Mouse (Mus musculus): ENCODE data around the gene Ubtf. TPM values are rescaled to one million over a fixed set of nuclear protein-coding genes. Genes with fewer than 3 reads are reported as not detected.

The Ubtf gene
- polyA plus RNA-seq, 1 experiment from 2014 or later = 107 TPM

GRCm38 (mm10) chr11:102296491-102297472, 22.8 kb downstream of the Ubtf start, which contains the start of gene Atxn7l3:
Atxn7l3 (minus strand) TSS chr11:102296631.
- ATAC-seq (replicated peaks) = peak; percentile 94
- H3K9me3 ChIP-seq = no peaks in the 10 kb centered on the region
- peak within 1 kb of the TSS; percentile 98 for H3K27ac ChIP-seq (replicated peaks)
- H3K9ac ChIP-seq (replicated peaks) = peak within 1 kb of the TSS; percentile 90
- H3K36me3 ChIP-seq = peaks cover 24% of the 10 kb centered on the region
- peaks cover 28% of the 10 kb centered on the region for H3K4me1 ChIP-seq
- peak within 1 kb of the TSS; percentile 94 for H3K4me3 ChIP-seq
- 1% methylated on average over 76 of the region's 125 CpGs for WGBS
- H3K4me2 ChIP-seq (replicated peaks) = peak within 1 kb of the TSS; percentile 80
- H3K27me3 ChIP-seq = no peaks in the 10 kb centered on the region

- ATAC-seq (replicated peaks) = peak; percentile 36
- WGBS = under 1% methylated on average over 46 of the region's 73 CpGs
- H3K4me2 ChIP-seq (replicated peaks) = peak overlapping the region; percentile 80
These were observed 23.7 kb downstream of the Ubtf start for GRCm38 (mm10) chr11:102295598-102296471.

GRCm38 (mm10) chr11:102294887-102295597, 24.5 kb downstream of the Ubtf start:
- no peaks in the 10 kb centered on the region for H3K9me3 ChIP-seq
- WGBS = 52% methylated on average over 12 of the region's 12 CpGs
- peaks cover 41% of the 10 kb centered on the region for H3K36me3 ChIP-seq
- peak overlapping the region; percentile 94 for H3K4me3 ChIP-seq
- peaks cover 28% of the 10 kb centered on the region for H3K4me1 ChIP-seq
- H3K4me2 ChIP-seq (replicated peaks) = peak overlapping the region; percentile 80
- peak overlapping the region; percentile 90 for H3K9ac ChIP-seq (replicated peaks)
- ATAC-seq (replicated peaks) = 0 out of 2 replicates have a peak, but pooled peaks have one; percentile 0
- peak overlapping the region; percentile 98 for H3K27ac ChIP-seq (replicated peaks)
- no peaks in the 10 kb centered on the region for H3K27me3 ChIP-seq

More at GRCm38 (mm10) chr11:102295598-102296471, 23.7 kb downstream of the Ubtf start:
- Histone ChIP-seq H3K27me3 (no peaks in the 10 kb centered on the region), H3K27ac (replicated peaks) (peak overlapping the region; percentile 98), H3K4me3 (peak overlapping the region; percentile 94), H3K9me3 (no peaks in the 10 kb centered on the region), H3K9ac (replicated peaks) (peak overlapping the region; percentile 90), H3K4me1 (peaks cover 28% of the 10 kb centered on the region), H3K36me3 (peaks cover 33% of the 10 kb centered on the region)

GRCm38 (mm10) chr11:102294416-102294815, 25.1 kb downstream of the Ubtf start:
- Histone ChIP-seq H3K36me3 (peaks cover 42% of the 10 kb centered on the region), H3K27ac (replicated peaks) (peak overlapping the region; percentile 98; the same call in 1 of the 2 replicates), H3K4me2 (replicated peaks) (peak overlapping the region; percentile 80), H3K4me1 (peaks cover 28% of the 10 kb centered on the region), H3K9me3 (no peaks in the 10 kb centered on the region), H3K4me3 (peak overlapping the region; percentile 94), H3K9ac (replicated peaks) (peak overlapping the region; percentile 90; the same call in 1 of the 2 replicates), H3K27me3 (no peaks in the 10 kb centered on the region)
- WGBS = 81% methylated on average over 5 of the region's 5 CpGs
- ATAC-seq (replicated peaks) = no peak

GRCm38 (mm10) chr11:102293971-102294370, 25.6 kb downstream of the Ubtf start:
- Histone ChIP-seq H3K4me2 (replicated peaks) (no peak overlapping the region), H3K9me3 (no peaks in the 10 kb centered on the region), H3K36me3 (peaks cover 44% of the 10 kb centered on the region), H3K9ac (replicated peaks) (no peak overlapping the region), H3K4me3 (no peak overlapping the region), H3K4me1 (peaks cover 28% of the 10 kb centered on the region), H3K27me3 (no peaks in the 10 kb centered on the region), H3K27ac (replicated peaks) (no peak overlapping the region)
- WGBS = 94% methylated on average over 13 of the region's 13 CpGs
- no peak for ATAC-seq (replicated peaks)

GRCm38 (mm10) chr11:102291051-102291535, 28.4 kb downstream of the Ubtf start:
- Histone ChIP-seq H3K4me3 (no peak overlapping the region), H3K9ac (replicated peaks) (no peak overlapping the region), H3K27ac (replicated peaks) (no peak overlapping the region), H3K9me3 (no peaks in the 10 kb centered on the region), H3K36me3 (peaks cover 62% of the 10 kb centered on the region), H3K4me2 (replicated peaks) (no peak overlapping the region), H3K4me1 (peaks cover 28% of the 10 kb centered on the region), H3K27me3 (no peaks in the 10 kb centered on the region)
- 87% methylated on average over 11 of the region's 11 CpGs for WGBS
- ATAC-seq (replicated peaks) = no peak

GRCm38 (mm10) chr11:102290141-102290540, 29.4 kb downstream of the Ubtf start:
- H3K4me1 ChIP-seq = peaks cover 32% of the 10 kb centered on the region
- WGBS = 93% methylated on average over 4 of the region's 4 CpGs
- no peak overlapping the region for H3K9ac ChIP-seq (replicated peaks)

GRCm38 (mm10) chr11:102289511-102290100, 29.9 kb downstream of the Ubtf start:
- H3K27ac ChIP-seq (replicated peaks) = no peak overlapping the region
- H3K4me2 ChIP-seq (replicated peaks) = no peak overlapping the region
- no peak overlapping the region for H3K4me3 ChIP-seq
- H3K4me1 ChIP-seq = peaks cover 27% of the 10 kb centered on the region
- ATAC-seq (replicated peaks) = no peak
- peaks cover 62% of the 10 kb centered on the region for H3K36me3 ChIP-seq
- no peak overlapping the region for H3K9ac ChIP-seq (replicated peaks)
- no peaks in the 10 kb centered on the region for H3K9me3 ChIP-seq
- WGBS = 58% methylated on average over 6 of the region's 6 CpGs
- H3K27me3 ChIP-seq = no peaks in the 10 kb centered on the region

More at GRCm38 (mm10) chr11:102290141-102290540, 29.4 kb downstream of the Ubtf start:
- Histone ChIP-seq H3K27me3 (no peaks in the 10 kb centered on the region), H3K4me2 (replicated peaks) (no peak overlapping the region), H3K4me3 (no peak overlapping the region), H3K9me3 (no peaks in the 10 kb centered on the region), H3K27ac (replicated peaks) (no peak overlapping the region), H3K36me3 (peaks cover 62% of the 10 kb centered on the region)
- ATAC-seq (replicated peaks) = no peak

GRCm38 (mm10) chr11:102288913-102289312, 30.6 kb downstream of the Ubtf start:
- Histone ChIP-seq H3K27me3 (no peaks in the 10 kb centered on the region), H3K9me3 (no peaks in the 10 kb centered on the region), H3K4me1 (peaks cover 23% of the 10 kb centered on the region), H3K27ac (replicated peaks) (no peak overlapping the region), H3K4me2 (replicated peaks) (no peak overlapping the region), H3K4me3 (no peak overlapping the region), H3K36me3 (peaks cover 58% of the 10 kb centered on the region), H3K9ac (replicated peaks) (no peak overlapping the region)
- WGBS = 80% methylated on average over 2 of the region's 2 CpGs
- no peak for ATAC-seq (replicated peaks)

- Histone ChIP-seq H3K9me3 (no peaks in the 10 kb centered on the region), H3K9ac (replicated peaks) (no peak overlapping the region), H3K36me3 (peaks cover 52% of the 10 kb centered on the region), H3K4me2 (replicated peaks) (no peak overlapping the region), H3K27ac (replicated peaks) (no peak overlapping the region), H3K4me1 (peaks cover 20% of the 10 kb centered on the region), H3K27me3 (no peaks in the 10 kb centered on the region), H3K4me3 (no peak overlapping the region)
- ATAC-seq (replicated peaks) = no peak
- 84% methylated on average over 8 of the region's 8 CpGs for WGBS
These were observed 31.3 kb downstream of the Ubtf start for GRCm38 (mm10) chr11:102288027-102288804.

Measured in forebrain, embryonic 15.5 days (tissue).